Mouse (Mus musculus): ENCODE measurements around the gene Klf2.

The Klf2 gene

DNA sequence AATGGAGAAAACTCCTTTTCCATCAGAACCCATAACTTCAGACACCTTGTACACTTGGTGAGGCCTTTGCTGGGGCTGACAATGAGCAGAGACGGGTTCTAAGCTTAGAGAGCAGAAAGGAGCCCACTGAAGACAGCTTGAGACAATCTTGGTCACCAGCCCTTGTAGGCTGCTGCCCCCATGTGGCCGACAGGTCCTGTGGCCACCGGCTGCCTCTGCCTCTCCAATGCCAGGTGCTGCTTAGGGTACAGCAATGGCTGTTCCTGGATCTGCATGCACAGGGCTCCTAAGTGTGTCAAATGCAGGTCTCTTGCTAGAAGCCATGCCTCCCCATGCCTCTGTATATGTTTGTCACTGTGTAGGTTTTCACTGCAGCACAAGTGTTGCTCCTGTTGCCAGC, 47.0 kb downstream of the Klf2 start:
- DNase-seq (ENCODE audit: inconsistent age in 2 of 2, low spot score in 1 of 2), result peak; percentile 85 to 93

DNA sequence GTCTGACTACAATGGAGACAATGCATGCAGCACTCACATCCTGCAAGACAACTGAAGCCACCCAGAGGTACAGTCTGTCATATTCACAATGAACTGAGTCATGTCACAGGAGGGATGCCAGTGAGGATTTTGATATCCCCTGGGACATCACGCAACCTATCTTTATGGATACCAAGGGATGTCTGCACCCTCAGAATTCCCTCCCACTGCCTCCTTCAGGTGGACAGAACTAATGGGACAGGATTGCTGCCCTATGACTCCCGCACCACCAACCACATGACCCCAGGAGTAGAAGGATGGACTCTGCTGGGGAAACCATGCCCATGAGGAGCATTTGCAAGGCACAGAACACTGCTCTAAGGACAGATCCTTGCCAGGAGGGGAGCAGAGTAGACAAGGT, 47.6 kb downstream of the Klf2 start:
- DNase-seq (ENCODE audit: inconsistent age in 2 of 2, low spot score in 1 of 2), result no peak

Measured in adrenal gland, adult (tissue).